Mouse (Mus musculus) MEL (cell line): ENCODE results near the gene Ubxn10.

Source experiments
- CHD2 ChIP-seq: IDR thresholded peaks from 2 replicates; pipeline ENCODE4 v1.6.1; 2011; ENCODE audit warnings: low read length, improper control_type of control experiment
- EP300 ChIP-seq, 2 experiments: IDR thresholded peaks; 2 replicates each; pipeline ENCODE4 v1.6.1; 2011; ENCODE audit warnings: improper control_type of control experiment in 2 of 2, low read length in 2 of 2, low read depth in 1 of 2, mild to moderate bottlenecking in 1 of 2
- HCFC1 ChIP-seq: IDR thresholded peaks from 2 replicates; pipeline ENCODE4 v1.6.1; 2012; ENCODE audit warnings: low read depth, mild to moderate bottlenecking, inconsistent platforms, low read length, improper control_type of control experiment, moderate library complexity
- MXI1 ChIP-seq: IDR thresholded peaks from 2 replicates; pipeline ENCODE4 v1.6.1; 2011; ENCODE audit warnings: mild to moderate bottlenecking, low read depth, low read length, improper control_type of control experiment
- POLR2A ChIP-seq, 2 experiments: IDR thresholded peaks; 2 replicates each; pipeline ENCODE4 v1.6.1; 2011 to 2012; ENCODE audit warnings: low read length in 2 of 2, mild to moderate bottlenecking in 2 of 2, control low read depth in 1 of 2, improper control_type of control experiment in 1 of 2, low read depth in 1 of 2, moderate library complexity in 1 of 2; ENCODE audit not compliant: control insufficient read depth in 1 of 2, insufficient read depth in 1 of 2, poor library complexity in 1 of 2
- RAD21 ChIP-seq: IDR thresholded peaks from 2 replicates; pipeline ENCODE4 v1.6.1; 2011; ENCODE audit warnings: mild to moderate bottlenecking, low read depth, low read length, improper control_type of control experiment
- SMC3 ChIP-seq: IDR thresholded peaks from 2 replicates; pipeline ENCODE4 v1.6.1; 2011; ENCODE audit warnings: low read depth, low read length, improper control_type of control experiment
- TAL1 ChIP-seq: IDR thresholded peaks from 2 replicates; pipeline ENCODE4 v1.6.1; 2012; ENCODE audit warnings: mild to moderate bottlenecking, inconsistent platforms, low read length, moderate library complexity, mixed read lengths
- TCF12 ChIP-seq: IDR thresholded peaks from 2 replicates; pipeline ENCODE4 v1.6.1; 2014; ENCODE audit warnings: low read depth, mild to moderate bottlenecking, inconsistent platforms, low read length, improper control_type of control experiment, moderate library complexity
- UBTF ChIP-seq: IDR thresholded peaks from 2 replicates; pipeline ENCODE4 v1.6.1; 2012; ENCODE audit warnings: low read depth, mild to moderate bottlenecking, inconsistent platforms, low read length, improper control_type of control experiment, moderate library complexity, borderline replicate concordance; ENCODE audit not compliant: insufficient read depth
- USF1 ChIP-seq: IDR thresholded peaks from 2 replicates; pipeline ENCODE4 v1.6.1; 2014; ENCODE audit warnings: low read depth, mild to moderate bottlenecking, inconsistent platforms, low read length, improper control_type of control experiment, moderate library complexity
- ZC3H11A ChIP-seq: IDR thresholded peaks from 2 replicates; pipeline ENCODE4 v1.6.1; 2012; ENCODE audit warnings: low read depth, mild to moderate bottlenecking, inconsistent platforms, low read length, improper control_type of control experiment

GRCm38 (mm10) chr4:138670093-138670889, 66.7 kb downstream of the Ubxn10 start:
- TF ChIP-seq HCFC1 (no peak), ZC3H11A (no peak), POLR2A (IDR thresholded peaks at IDR 0.05; ENCODE audit: control insufficient read depth in 1 of 2, insufficient read depth in 1 of 2, low read depth in 1 of 2, low read length in 2 of 2, poor library complexity in 1 of 2) (no peak), CHD2 (no peak), EP300 (IDR thresholded peaks at IDR 0.05; ENCODE audit: low read depth in 1 of 2, low read length in 2 of 2) (no peak), TCF12 (no peak), MXI1 (no peak), TAL1 (no peak), UBTF (no peak), SMC3 (no peak), USF1 (no peak), RAD21 (no peak)
